Mouse (Mus musculus): ENCODE results near the gene Prelid3b.

Prelid3b gene

DNA sequence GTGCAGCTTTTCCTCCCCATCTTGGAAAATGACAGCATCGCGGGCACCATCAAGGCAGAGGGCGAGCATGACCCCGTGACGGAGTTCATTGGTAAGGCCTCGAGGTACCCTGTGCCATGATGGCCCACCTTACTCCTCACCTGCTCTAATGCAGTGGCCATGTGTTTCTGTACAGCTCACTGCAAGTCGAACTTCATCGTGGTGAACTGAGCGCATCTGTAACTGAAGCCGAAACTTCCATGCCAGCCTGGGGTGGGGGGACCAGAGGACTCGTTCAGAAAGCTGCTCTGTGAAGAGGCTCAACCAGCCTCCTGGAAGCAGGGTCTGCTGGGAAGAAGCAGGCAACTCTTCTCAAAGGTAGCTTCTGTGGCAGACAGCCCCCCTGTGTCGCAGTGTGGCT, 46.0 kb downstream of the Prelid3b start:
- DNase-seq (ENCODE audit: low read depth), result no peak

DNA sequence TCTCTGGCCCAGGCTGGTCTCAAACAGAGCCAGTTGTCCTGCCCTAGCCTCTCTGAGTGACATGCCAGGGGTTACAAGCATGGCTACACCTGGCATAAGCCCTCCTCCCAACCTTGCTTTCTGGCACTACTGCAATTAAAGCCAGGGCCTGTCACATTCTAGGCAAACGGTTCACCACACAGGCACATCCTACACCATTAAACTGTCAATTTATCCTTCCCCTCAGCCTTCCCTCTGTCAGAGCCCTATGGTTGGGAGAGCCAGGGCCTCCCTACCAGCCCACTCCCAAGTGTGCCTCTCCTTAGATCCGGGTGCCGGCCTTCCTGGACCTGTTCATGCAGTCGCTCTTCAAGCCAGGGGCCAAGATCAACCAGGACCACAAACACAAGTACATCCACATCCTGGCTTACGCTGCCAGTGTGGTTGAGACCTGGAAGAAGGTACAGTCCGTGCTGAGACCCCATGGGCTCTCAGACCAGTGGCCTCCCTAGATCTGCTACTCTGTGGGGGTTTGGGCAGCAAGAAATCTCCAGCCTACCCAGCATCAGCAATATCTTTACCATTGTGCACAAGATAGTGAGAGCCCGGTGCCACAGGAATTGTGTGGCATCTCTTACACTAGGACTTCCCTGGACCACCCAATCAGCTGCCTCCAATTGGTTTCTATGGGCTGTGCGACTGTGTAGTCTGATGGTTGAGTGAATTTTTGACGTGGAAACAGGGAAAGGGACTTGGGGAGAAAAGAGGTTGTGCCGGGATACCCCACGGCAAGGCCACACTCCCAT, 48.4 kb downstream of the Prelid3b start:
- DNase-seq (ENCODE audit: low read depth), result no peak

- no peak for DNase-seq (ENCODE audit: low read depth)
These were observed 51.8 kb downstream of the Prelid3b start for GRCm38 (mm10) chr2:174421107-174421506.

DNA sequence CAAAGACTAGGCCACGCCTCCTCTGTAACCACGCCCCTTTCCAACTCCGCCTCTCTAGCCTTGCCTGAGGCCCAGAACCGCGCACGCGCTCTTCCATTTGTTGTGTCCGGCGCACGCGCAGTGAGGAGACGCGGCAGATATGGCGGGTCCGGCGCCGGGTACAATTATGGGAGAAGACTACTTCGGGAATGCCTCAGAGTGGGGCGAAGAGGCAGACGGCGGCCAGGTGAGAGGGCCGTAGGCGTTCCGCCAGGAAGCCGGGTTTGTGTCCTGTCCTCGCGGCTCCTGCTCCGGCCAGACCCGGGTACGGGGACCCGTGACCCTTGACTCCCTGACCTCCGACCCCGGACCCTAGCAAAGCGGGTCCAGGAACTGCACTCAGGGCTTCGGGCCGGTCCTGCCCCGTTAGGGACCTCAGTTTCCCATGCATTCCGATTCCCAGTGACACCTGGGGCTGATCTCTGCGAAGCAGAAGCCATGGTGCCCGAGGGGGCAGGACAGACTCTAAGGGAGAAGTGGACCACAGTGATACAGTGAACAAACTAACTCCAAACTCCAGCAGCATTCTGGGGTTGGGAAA, 57.1 kb downstream of the Prelid3b start, which contains the start of gene Nelfcd:
TSS of gene Nelfcd (plus strand) at position 74 of the 580 bp plus-strand sequence.
- DNase-seq (ENCODE audit: low read depth), result peak; percentile 100

All from NIH3T3 (cell line).